In the genomic region with DNA sequence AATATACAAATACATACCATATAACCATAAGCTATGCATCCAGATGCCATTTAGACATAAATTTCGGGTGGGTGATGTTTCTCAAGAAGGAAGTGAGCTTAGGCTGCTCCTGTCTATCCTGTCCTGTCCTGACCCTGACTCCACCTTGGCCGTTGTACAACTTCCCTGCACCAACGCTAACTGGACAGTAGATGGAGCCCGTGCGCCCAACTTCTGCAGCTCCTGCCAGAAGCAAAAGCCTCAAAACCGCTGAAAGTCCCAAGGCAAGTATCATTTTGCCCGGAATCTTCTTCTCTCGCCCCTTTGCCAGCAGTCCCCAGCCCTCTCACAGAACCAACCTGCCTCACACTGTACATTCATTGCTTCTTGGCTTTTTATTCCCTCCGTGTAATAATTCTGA, we compare ENCODE assay signal across 8 mouse cellular contexts. TPM values are rescaled to one million over a fixed set of nuclear protein-coding genes. Genes with fewer than 3 reads are reported as not detected.
DNase-seq lines count a peak whose midpoint lies in the region; ATAC-seq and TF ChIP-seq lines count a peak whose summit lies in the region.

No protein-coding gene starts in this region.

- H3K9ac ChIP-seq in embryonic facial prominence, embryonic 14.5 days (ENCODE audit: low read depth, low read length) = 0 out of 2 replicates have a peak overlapping the region, but pooled peaks have one; percentile 36
- H3K9ac ChIP-seq in heart, embryonic 12.5 days = peak overlapping the region; percentile 68; the same call in 1 of the 2 replicates
- H3K9ac ChIP-seq in liver, embryonic 14.5 days (replicated peaks) = no peak overlapping the region
- no peak overlapping the region for H3K9ac ChIP-seq in neural tube, embryonic 11.5 days (ENCODE audit: low read length)
- no peak overlapping the region for H3K9ac ChIP-seq in stomach, postnatal 0 days (ENCODE audit: low read length)

- H3K4me3 ChIP-seq in bone marrow, adult 2 months (replicated peaks; ENCODE audit: control insufficient read depth, low read depth, low read length) = peak overlapping the region; percentile 11
- peak overlapping the region; percentile 27 for H3K4me3 ChIP-seq in embryonic facial prominence, embryonic 14.5 days (ENCODE audit: low read depth, low read length)
- peak overlapping the region; percentile 43 for H3K4me3 ChIP-seq in heart, embryonic 12.5 days
- H3K4me3 ChIP-seq in liver, embryonic 14.5 days (ENCODE audit: insufficient read depth in 1 of 2, low read depth in 2 of 2, low read length in 2 of 2) = peak overlapping the region; percentile 16 to 47; a peak in 3 of 4 replicates
- H3K4me3 ChIP-seq in neural tube, embryonic 11.5 days (ENCODE audit: low read depth, low read length) = no peak overlapping the region; the same call in 1 of the 2 replicates
- H3K4me3 ChIP-seq in stomach, postnatal 0 days (ENCODE audit: low read depth, low read length) = peak overlapping the region; percentile 37

- TF ChIP-seq CTCF in bone marrow, adult 2 months (IDR thresholded peaks at IDR 0.05; ENCODE audit: control insufficient read depth, insufficient read depth, low read length) = peak; percentile 88
- TF ChIP-seq CTCF in liver, embryonic 14.5 days (IDR thresholded peaks at IDR 0.05; ENCODE audit: low read depth) = peak; percentile 89
- TF ChIP-seq CTCF in stomach, postnatal 0 days (IDR thresholded peaks at IDR 0.05; ENCODE audit: low read depth) = peak; percentile 90

- H3K36me3 ChIP-seq in embryonic facial prominence, embryonic 14.5 days (ENCODE audit: control insufficient read depth, insufficient read depth, low read length) = no peaks in the 10 kb centered on the region
- H3K36me3 ChIP-seq in heart, embryonic 12.5 days = no peaks in the 10 kb centered on the region
- no peaks in the 10 kb centered on the region for H3K36me3 ChIP-seq in liver, embryonic 14.5 days (replicated peaks; ENCODE audit: control insufficient read depth, insufficient read depth, low read depth)
- H3K36me3 ChIP-seq in neural tube, embryonic 11.5 days (ENCODE audit: control insufficient read depth, insufficient read depth, low read length) = no peaks in the 10 kb centered on the region
- H3K36me3 ChIP-seq in stomach, postnatal 0 days (ENCODE audit: control insufficient read depth, insufficient read depth, low read length) = no peaks in the 10 kb centered on the region

- H3K4me2 ChIP-seq in embryonic facial prominence, embryonic 14.5 days (ENCODE audit: low read depth, low read length) = peak overlapping the region; percentile 48
- H3K4me2 ChIP-seq in heart, embryonic 12.5 days = peak overlapping the region; percentile 74
- peak overlapping the region; percentile 51 for H3K4me2 ChIP-seq in liver, embryonic 14.5 days (ENCODE audit: low read depth)
- H3K4me2 ChIP-seq in neural tube, embryonic 11.5 days (ENCODE audit: low read depth) = peak overlapping the region; percentile 43
- H3K4me2 ChIP-seq in stomach, postnatal 0 days (replicated peaks; ENCODE audit: low read depth) = peak overlapping the region; percentile 52

- H3K27me3 ChIP-seq in embryonic facial prominence, embryonic 14.5 days (replicated peaks; ENCODE audit: control insufficient read depth, insufficient read depth, low read length) = no peaks in the 10 kb centered on the region
- no peaks in the 10 kb centered on the region; the same call in 1 of the 2 replicates for H3K27me3 ChIP-seq in heart, embryonic 12.5 days (replicated peaks)
- no peaks in the 10 kb centered on the region for H3K27me3 ChIP-seq in liver, embryonic 14.5 days (ENCODE audit: control insufficient read depth, insufficient read depth, low read length)
- H3K27me3 ChIP-seq in neural tube, embryonic 11.5 days (ENCODE audit: control insufficient read depth, insufficient read depth, low read length) = no peaks in the 10 kb centered on the region
- H3K27me3 ChIP-seq in stomach, postnatal 0 days (ENCODE audit: control insufficient read depth, insufficient read depth, low read length) = no peaks in the 10 kb centered on the region

- DNase-seq in CD4-positive, CD25-positive, alpha-beta regulatory T cell, adult 2 months (ENCODE audit: low read depth, low spot score) = peak; percentile 89
- peak; percentile 84 for DNase-seq in embryonic facial prominence, embryonic 14.5 days (ENCODE audit: low spot score)
- peak; percentile 79 for DNase-seq in kidney, postnatal 10 days
- DNase-seq in liver, embryonic 14.5 days (ENCODE audit: low read depth in 3 of 3, low spot score in 3 of 3) = peak; percentile 29 to 37 (median 34)
- DNase-seq in neural tube, embryonic 11.5 days (ENCODE audit: low spot score) = peak; percentile 78
- peak; percentile 77 for DNase-seq in stomach, postnatal 0 days (ENCODE audit: low spot score)

- no peak for TF ChIP-seq EP300 in liver, embryonic 14.5 days (IDR thresholded peaks at IDR 0.05; ENCODE audit: low read depth)
- no peak for TF ChIP-seq EP300 in stomach, postnatal 0 days (optimal IDR thresholded peaks at IDR 0.05)

- no peaks in the 10 kb centered on the region for H3K9me3 ChIP-seq in embryonic facial prominence, embryonic 14.5 days (ENCODE audit: control insufficient read depth, low read length)
- H3K9me3 ChIP-seq in heart, embryonic 12.5 days (replicated peaks) = 0 out of 2 replicates have a peak, but pooled peaks cover 5% of the 10 kb centered on the region
- H3K9me3 ChIP-seq in liver, embryonic 14.5 days (ENCODE audit: control insufficient read depth, low read length) = no peaks in the 10 kb centered on the region
- no peaks in the 10 kb centered on the region for H3K9me3 ChIP-seq in neural tube, embryonic 11.5 days (ENCODE audit: control insufficient read depth, low read length)
- no peaks in the 10 kb centered on the region for H3K9me3 ChIP-seq in stomach, postnatal 0 days (ENCODE audit: control insufficient read depth, low read length)

- no peak overlapping the region for H3K27ac ChIP-seq in bone marrow, adult 2 months (ENCODE audit: control insufficient read depth, insufficient read depth, low read depth, low read length, poor library complexity)
- H3K27ac ChIP-seq in embryonic facial prominence, embryonic 14.5 days (replicated peaks; ENCODE audit: low read depth, low read length) = no peak overlapping the region
- H3K27ac ChIP-seq in heart, embryonic 12.5 days (ENCODE audit: poor library complexity, severe bottlenecking) = no peak overlapping the region
- no peak overlapping the region for H3K27ac ChIP-seq in liver, embryonic 14.5 days
- H3K27ac ChIP-seq in neural tube, embryonic 11.5 days (ENCODE audit: low read depth, low read length) = no peak overlapping the region
- no peak overlapping the region for H3K27ac ChIP-seq in stomach, postnatal 0 days (replicated peaks)

- ATAC-seq in embryonic facial prominence, embryonic 14.5 days (ENCODE audit: low read depth) = no peak
- no peak for ATAC-seq in heart, embryonic 12.5 days (ENCODE audit: insufficient number of reproducible peaks, low FRiP score)
- ATAC-seq in liver, embryonic 14.5 days (ENCODE audit: insufficient read depth) = no peak
- ATAC-seq in neural tube, embryonic 11.5 days (ENCODE audit: insufficient read depth, low FRiP score, low TSS enrichment) = no peak
- ATAC-seq in stomach, postnatal 0 days (ENCODE audit: low FRiP score, low TSS enrichment) = peak; percentile 71

- 2% methylated on average over 9 of the region's 9 CpGs for WGBS in bone marrow, adult 2 months
- 2% methylated on average over 9 of the region's 9 CpGs for WGBS in embryonic facial prominence, embryonic 14.5 days
- WGBS in heart, embryonic 12.5 days = under 1% methylated on average over 9 of the region's 9 CpGs
- under 1% methylated on average over 9 of the region's 9 CpGs for WGBS in liver, embryonic 14.5 days (ENCODE audit: insufficient replicate concordance)
- under 1% methylated on average over 9 of the region's 9 CpGs for WGBS in neural tube, embryonic 11.5 days
- WGBS in stomach, postnatal 0 days = under 1% methylated on average over 9 of the region's 9 CpGs

- H3K4me1 ChIP-seq in bone marrow, adult 2 months (ENCODE audit: control insufficient read depth, insufficient read depth, low read length) = no peaks in the 10 kb centered on the region
- peaks cover 8% of the 10 kb centered on the region; the same call in 1 of the 2 replicates for H3K4me1 ChIP-seq in embryonic facial prominence, embryonic 14.5 days (ENCODE audit: control insufficient read depth, insufficient read depth, low read length)
- H3K4me1 ChIP-seq in heart, embryonic 12.5 days (replicated peaks) = peaks cover 8% of the 10 kb centered on the region
- H3K4me1 ChIP-seq in liver, embryonic 14.5 days (replicated peaks; ENCODE audit: control insufficient read depth in 2 of 2, insufficient read depth in 2 of 2, low read length in 1 of 2) = peaks cover 0 to 6% of the 10 kb centered on the region in 2 experiments; a peak in 2 of 4 replicates
- peaks cover 5% of the 10 kb centered on the region; the same call in 1 of the 2 replicates for H3K4me1 ChIP-seq in neural tube, embryonic 11.5 days (ENCODE audit: control insufficient read depth, insufficient read depth, low read length)
- no peaks in the 10 kb centered on the region for H3K4me1 ChIP-seq in stomach, postnatal 0 days (replicated peaks; ENCODE audit: control insufficient read depth, insufficient read depth)

- TF ChIP-seq POLR2A in bone marrow, adult 2 months (IDR thresholded peaks at IDR 0.05; ENCODE audit: borderline replicate concordance, control insufficient read depth, low read depth, low read length) = no peak

RNA-seq across cellular contexts. Expression of gene Svs1, which starts 21.3 kb away (rescaled TPM):
- polyA plus RNA-seq in bone marrow, adult 2 months (2011; ENCODE audit: insufficient read depth, insufficient read length, low replicate concordance, missing spikeins) = not detected in 2 replicates
- polyA plus RNA-seq in embryonic facial prominence, embryonic 14.5 days (2014; fragmentation: Nextera tagmentation; extraction: Ambion mirVana) = not detected in 2 replicates
- polyA plus RNA-seq in heart, embryonic 12.5 days (2016; fragmentation: Nextera tagmentation; extraction: Ambion mirVana) = not detected in 2 replicates
- polyA plus RNA-seq in liver, embryonic 14.5 days (2012; rRNA removed) = not detected in 2 replicates
- not detected in 2 replicates for polyA plus RNA-seq in liver, embryonic 14.5 days (2014; fragmentation: Nextera tagmentation; extraction: Ambion mirVana)
- not detected in 2 replicates for polyA plus RNA-seq in neural tube, embryonic 11.5 days (2014; fragmentation: Nextera tagmentation; extraction: Ambion mirVana)
- polyA plus RNA-seq in stomach, postnatal 0 days (2015; fragmentation: Nextera tagmentation; extraction: Ambion mirVana) = not detected in 2 replicates

RNA-seq across cellular contexts. Expression of gene Gpnmb, which starts 28.4 kb away (rescaled TPM):
- 2.6 TPM in 1 of 2 replicates, not detected in the other for polyA plus RNA-seq in bone marrow, adult 2 months (2011; ENCODE audit: insufficient read depth, insufficient read length, low replicate concordance, missing spikeins)
- 1.2 and 1.6 TPM in 2 replicates for polyA plus RNA-seq in embryonic facial prominence, embryonic 14.5 days (2014; fragmentation: Nextera tagmentation; extraction: Ambion mirVana)
- polyA plus RNA-seq in heart, embryonic 12.5 days (2016; fragmentation: Nextera tagmentation; extraction: Ambion mirVana) = 0.40 and 0.49 TPM in 2 replicates
- polyA plus RNA-seq in liver, embryonic 14.5 days (2012; rRNA removed) = 0.35 and 0.38 TPM in 2 replicates
- polyA plus RNA-seq in liver, embryonic 14.5 days (2014; fragmentation: Nextera tagmentation; extraction: Ambion mirVana) = 0.19 and 0.24 TPM in 2 replicates
- polyA plus RNA-seq in neural tube, embryonic 11.5 days (2014; fragmentation: Nextera tagmentation; extraction: Ambion mirVana) = 1.1 and 1.4 TPM in 2 replicates
- polyA plus RNA-seq in stomach, postnatal 0 days (2015; fragmentation: Nextera tagmentation; extraction: Ambion mirVana) = 2.1 and 3.9 TPM in 2 replicates

RNA-seq across cellular contexts. Expression of gene Doxl2, which starts 33.2 kb away (rescaled TPM):
- not detected in 2 replicates for polyA plus RNA-seq in bone marrow, adult 2 months (2011; ENCODE audit: insufficient read depth, insufficient read length, low replicate concordance, missing spikeins)
- polyA plus RNA-seq in embryonic facial prominence, embryonic 14.5 days (2014; fragmentation: Nextera tagmentation; extraction: Ambion mirVana) = not detected in 2 replicates
- not detected in 2 replicates for polyA plus RNA-seq in heart, embryonic 12.5 days (2016; fragmentation: Nextera tagmentation; extraction: Ambion mirVana)
- polyA plus RNA-seq in liver, embryonic 14.5 days (2012; rRNA removed) = not detected in 2 replicates
- polyA plus RNA-seq in liver, embryonic 14.5 days (2014; fragmentation: Nextera tagmentation; extraction: Ambion mirVana) = not detected in 2 replicates
- not detected in 2 replicates for polyA plus RNA-seq in neural tube, embryonic 11.5 days (2014; fragmentation: Nextera tagmentation; extraction: Ambion mirVana)
- not detected in 2 replicates for polyA plus RNA-seq in stomach, postnatal 0 days (2015; fragmentation: Nextera tagmentation; extraction: Ambion mirVana)

Comparison
In these comparisons a context has a peak if more than half of its experiments do, and no peak if none do; other contexts are left out.
1. DNase-seq: peak in every context shown above with its lines; median percentile 89 in CD4-positive, CD25-positive, alpha-beta regulatory T cell, adult 2 months; 84 in embryonic facial prominence, embryonic 14.5 days; 79 in kidney, postnatal 10 days; 78 in neural tube, embryonic 11.5 days; 77 in stomach, postnatal 0 days; 34 in liver, embryonic 14.5 days.
2. H3K9ac ChIP-seq: peak in embryonic facial prominence, embryonic 14.5 days (single experiment) and heart, embryonic 12.5 days (single experiment); none in liver, embryonic 14.5 days (single experiment), neural tube, embryonic 11.5 days (single experiment) and stomach, postnatal 0 days (single experiment).
3. Peak in every context shown above with its lines, with median percentiles within 50 percentile points of each other: CTCF ChIP-seq and H3K4me2 ChIP-seq.